8 mouse cellular contexts compared by ENCODE assay signal in the genomic region with DNA sequence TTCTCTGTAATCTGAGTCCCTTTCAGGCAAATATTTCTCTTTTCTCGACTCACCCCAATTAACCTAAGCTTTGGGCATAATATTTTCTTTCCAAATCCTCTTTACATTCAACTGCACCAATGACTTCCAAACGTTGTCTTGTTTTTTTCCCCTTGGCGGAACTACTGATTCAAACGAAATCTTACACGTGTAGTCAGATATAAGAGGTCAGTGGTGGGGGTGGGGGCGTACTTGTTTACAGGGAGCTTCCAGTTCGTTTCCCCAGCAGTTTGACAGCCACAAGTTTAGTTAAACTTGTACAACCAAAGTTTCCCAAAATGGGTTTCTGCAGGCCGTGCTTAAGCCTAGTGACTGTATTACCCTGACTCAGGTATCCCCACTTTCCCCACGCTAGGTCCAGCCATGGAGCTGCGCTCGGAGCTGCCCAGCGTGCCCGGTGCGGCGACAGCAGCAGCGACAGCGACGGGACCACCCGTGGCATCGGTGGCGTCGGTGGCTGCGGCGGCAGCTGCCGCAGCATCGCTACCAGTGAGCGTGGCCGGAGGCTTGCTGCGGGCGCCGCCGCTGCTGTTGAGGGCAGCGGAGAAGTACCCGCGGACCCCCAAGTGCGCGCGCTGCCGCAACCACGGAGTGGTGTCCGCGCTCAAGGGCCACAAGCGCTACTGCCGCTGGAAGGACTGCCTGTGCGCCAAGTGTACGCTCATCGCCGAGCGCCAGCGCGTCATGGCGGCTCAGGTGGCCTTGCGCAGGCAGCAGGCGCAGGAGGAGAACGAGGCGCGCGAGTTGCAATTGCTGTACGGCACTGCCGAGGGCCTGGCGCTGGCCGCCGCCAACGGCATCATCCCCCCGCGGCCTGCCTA. TPM values are rescaled to one million over a fixed set of nuclear protein-coding genes. Genes with fewer than 3 reads are reported as not detected.
DNase-seq lines count a peak whose midpoint lies in the region; ATAC-seq and TF ChIP-seq lines count a peak whose summit lies in the region.

No protein-coding gene starts in this region.

- H3K4me3 ChIP-seq in heart, embryonic 15.5 days: peak overlapping the region; percentile 35
- peak overlapping the region; percentile 22 for H3K4me3 ChIP-seq in bone marrow macrophage, adult 2 months (ENCODE audit: insufficient read depth, low read length)
- peak overlapping the region; percentile 23 for H3K4me3 ChIP-seq in heart, embryonic 16.5 days (ENCODE audit: low read length)
- peak overlapping the region; percentile 16 for H3K4me3 ChIP-seq in midbrain, embryonic 14.5 days (replicated peaks; ENCODE audit: low read depth, low read length)

- peaks cover 2% of the 10 kb centered on the region; the same call in 1 of the 2 replicates for H3K9me3 ChIP-seq in heart, embryonic 15.5 days (replicated peaks)
- peaks cover 4% of the 10 kb centered on the region; the same call in 1 of the 2 replicates for H3K9me3 ChIP-seq in heart, embryonic 16.5 days (replicated peaks; ENCODE audit: control insufficient read depth, low read length)
- peaks cover 4% of the 10 kb centered on the region; the same call in 1 of the 2 replicates for H3K9me3 ChIP-seq in midbrain, embryonic 14.5 days (ENCODE audit: control insufficient read depth, low read length)

- no peak for TF ChIP-seq POLR2A in bone marrow macrophage, adult 2 months (IDR thresholded peaks at IDR 0.05; ENCODE audit: borderline replicate concordance, low read depth, low read length)

- 2% methylated on average over 66 of the region's 66 CpGs for WGBS in heart, embryonic 15.5 days
- WGBS in heart, embryonic 16.5 days: 2% methylated on average over 66 of the region's 66 CpGs
- WGBS in midbrain, embryonic 14.5 days: under 1% methylated on average over 66 of the region's 66 CpGs

- peaks cover 59% of the 10 kb centered on the region for H3K4me1 ChIP-seq in heart, embryonic 15.5 days (replicated peaks)
- no peaks in the 10 kb centered on the region for H3K4me1 ChIP-seq in bone marrow macrophage, adult 2 months (ENCODE audit: control insufficient read depth, insufficient read depth, low read length)
- H3K4me1 ChIP-seq in heart, embryonic 16.5 days (ENCODE audit: control insufficient read depth, insufficient read depth, low read length): peaks cover 31% of the 10 kb centered on the region
- H3K4me1 ChIP-seq in midbrain, embryonic 14.5 days (ENCODE audit: control insufficient read depth, insufficient read depth, low read length): peaks cover 17% of the 10 kb centered on the region; the same call in 1 of the 2 replicates

- H3K9ac ChIP-seq in heart, embryonic 15.5 days: no peak overlapping the region
- H3K9ac ChIP-seq in heart, embryonic 16.5 days (ENCODE audit: low read length): no peak overlapping the region
- H3K9ac ChIP-seq in midbrain, embryonic 14.5 days (replicated peaks; ENCODE audit: low read length): no peak overlapping the region; the same call in 1 of the 2 replicates

- no peak for DNase-seq in heart, adult 9 months (ENCODE audit: low spot score in 2 of 2)
- peak; percentile 63 for DNase-seq in midbrain, embryonic 14.5 days
- DNase-seq in lung, postnatal 36 days: no peak

- TF ChIP-seq CTCF in bone marrow macrophage, adult 2 months (IDR thresholded peaks at IDR 0.05; ENCODE audit: low read depth, low read length): no peak

- no peak for ATAC-seq in heart, embryonic 15.5 days (replicated peaks; ENCODE audit: insufficient number of reproducible peaks, insufficient read depth, low FRiP score, low read depth)
- ATAC-seq in heart, embryonic 16.5 days (replicated peaks; ENCODE audit: extremely low read depth, insufficient read depth, low FRiP score): no peak
- no peak for ATAC-seq in midbrain, embryonic 14.5 days (ENCODE audit: low FRiP score, low TSS enrichment)
- ATAC-seq in erythroid progenitor cell, adult 5-6 weeks (replicated peaks; ENCODE audit: low FRiP score, poor library complexity, severe bottlenecking): no peak
- no peak for ATAC-seq in cerebellum, adult (ENCODE audit: insufficient number of reproducible peaks, low FRiP score, low TSS enrichment)

- H3K36me3 ChIP-seq in heart, embryonic 15.5 days: no peaks in the 10 kb centered on the region
- no peaks in the 10 kb centered on the region for H3K36me3 ChIP-seq in heart, embryonic 16.5 days (ENCODE audit: control insufficient read depth, insufficient read depth)
- no peaks in the 10 kb centered on the region for H3K36me3 ChIP-seq in midbrain, embryonic 14.5 days (ENCODE audit: control insufficient read depth, insufficient read depth, low read length)

- H3K27me3 ChIP-seq in heart, embryonic 15.5 days: peaks cover 97% of the 10 kb centered on the region
- H3K27me3 ChIP-seq in heart, embryonic 16.5 days (ENCODE audit: control insufficient read depth, insufficient read depth, low read length): peaks cover 85% of the 10 kb centered on the region
- peaks cover 94% of the 10 kb centered on the region for H3K27me3 ChIP-seq in midbrain, embryonic 14.5 days (ENCODE audit: control insufficient read depth, insufficient read depth, low read length)

- H3K4me2 ChIP-seq in heart, embryonic 15.5 days: peak overlapping the region; percentile 52
- peak overlapping the region; percentile 36 for H3K4me2 ChIP-seq in heart, embryonic 16.5 days (ENCODE audit: low read depth, low read length)
- H3K4me2 ChIP-seq in midbrain, embryonic 14.5 days (ENCODE audit: low read length): peak overlapping the region; percentile 43

- no peak overlapping the region for H3K27ac ChIP-seq in heart, embryonic 15.5 days
- no peak overlapping the region for H3K27ac ChIP-seq in bone marrow macrophage, adult 2 months (ENCODE audit: insufficient read depth, low read depth, low read length)
- H3K27ac ChIP-seq in heart, embryonic 16.5 days (ENCODE audit: low read length): no peak overlapping the region
- H3K27ac ChIP-seq in midbrain, embryonic 14.5 days (replicated peaks; ENCODE audit: low read depth, low read length): peak overlapping the region; percentile 8; the same call in 1 of the 2 replicates

RNA-seq across cellular contexts. Expression of gene Dmrta2, which starts 1.8 kb away (rescaled TPM):
- polyA plus RNA-seq in heart, embryonic 15.5 days (2015; fragmentation: Nextera tagmentation; extraction: Ambion mirVana): 0.09 TPM in 1 of 2 replicates, not detected in the other
- polyA plus RNA-seq in bone marrow macrophage, adult 2 months (2012; ENCODE audit: insufficient read depth, insufficient read length, missing spikeins): 0.19 TPM in 1 of 2 replicates, not detected in the other
- polyA plus RNA-seq in heart, embryonic 16.5 days (2015; fragmentation: Nextera tagmentation; extraction: Ambion mirVana): 0.04 TPM in 1 of 2 replicates, not detected in the other
- 1.4 TPM in 2 replicates for polyA plus RNA-seq in midbrain, embryonic 14.5 days (2014; fragmentation: Nextera tagmentation; extraction: Ambion mirVana)
- not detected in 2 replicates for total RNA-seq in erythroid progenitor cell, adult 5-6 weeks (2015; ENCODE audit: low replicate concordance)
- total RNA-seq in erythroid progenitor cell, adult 5-6 weeks (2017; ENCODE audit: low replicate concordance): 0.51 TPM in 1 of 2 replicates, not detected in the other
